Mouse (Mus musculus) left cerebral cortex, postnatal 10 days (tissue): Measurements from ENCODE around the gene Pla2r1. TPM values are rescaled to one million over a fixed set of nuclear protein-coding genes. Genes with fewer than 3 reads are reported as not detected.

Experiments used
- DNase-seq, 2 experiments: peaks; one replicate each; pipeline ENCODE4 v3.0.0; 2021 to 2022; ENCODE audit warnings: low spot score in 2 of 2, mixed read lengths in 1 of 2; ENCODE audit errors: extremely low spot score in 1 of 2
- intact Hi-C: fragments of 180-260 bp; cut with DNase I; formaldehyde crosslinking; loops from one replicate; pipeline ENCODE4 v1.15.1; 2025
- total RNA-seq, 2 experiments: library from RNA; stranded (reverse); gene quantifications; 2 replicates each; pipeline ENCODE4 v1.2.3; 2021

The Pla2r1 gene
- total RNA-seq, 2 experiments from 2014 or later, result 0.19 to 0.32 TPM

- DNase-seq, result no peak
- intact Hi-C loops, result no loop called here
Measured at GRCm38 (mm10) chr2:60370188-60370587, 182.9 kb downstream of the Pla2r1 start.

DNA sequence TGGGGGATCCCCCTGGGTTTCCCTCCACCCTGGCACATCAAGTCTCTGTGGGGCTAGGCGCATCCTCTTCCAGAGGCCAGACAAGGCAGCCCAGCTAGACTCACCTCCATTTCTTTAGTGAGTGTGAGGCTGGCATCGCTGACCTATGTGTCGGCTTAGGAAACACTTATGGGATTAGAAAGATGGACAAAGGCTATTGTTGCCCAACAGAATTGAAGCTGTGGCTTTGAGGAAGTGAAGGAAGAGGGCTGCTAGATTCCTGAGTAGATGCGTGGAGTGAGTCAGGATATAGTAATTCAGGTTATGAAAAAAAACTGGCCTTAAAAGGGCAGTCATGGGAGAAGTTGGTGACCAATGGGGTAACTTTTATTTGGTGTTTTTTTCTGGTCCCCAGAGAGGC, 183.7 kb downstream of the Pla2r1 start:
- DNase-seq, result no peak
- intact Hi-C loops, result no loop called here

DNA sequence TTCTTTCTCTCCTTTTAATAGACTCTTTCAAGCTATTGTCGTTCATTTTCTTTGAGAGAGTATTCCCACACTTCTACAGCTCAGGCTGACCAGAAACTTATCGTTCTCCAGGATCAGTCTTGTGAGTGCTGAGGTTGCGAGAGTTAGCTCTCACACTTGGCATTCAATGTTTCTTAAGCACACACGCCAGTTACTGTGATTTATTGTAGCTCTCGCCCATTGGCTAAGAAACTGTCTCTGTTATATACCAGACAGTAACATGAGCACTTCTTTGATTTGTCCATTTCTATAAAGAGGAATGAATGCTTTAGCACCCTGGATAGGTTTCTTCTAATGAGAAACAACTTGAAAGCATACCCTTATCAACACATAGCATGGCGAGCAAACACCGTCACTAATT, 185.2 kb downstream of the Pla2r1 start:
- DNase-seq, result no peak
- intact Hi-C loops, result no loop called here

Other genes starting within 250 kb of the Pla2r1 start
- gene Ly75, start 170.0 kb downstream of the Pla2r1 start, total RNA-seq, result 1 to 10 TPM; 5.7 to 7.8 TPM
- gene Itgb6, start 169.3 kb upstream of the Pla2r1 start, total RNA-seq, result under 1 TPM in 1 of 2 experiments, not detected in 1; 0.14 TPM